Mouse (Mus musculus) CH12.LX (cell line): Measurements from ENCODE around the gene Ipo8.

Experiments
- CTCF ChIP-seq, 2 experiments: IDR thresholded peaks in 1 of 2; conservative IDR thresholded peaks in 1 of 2; 2 replicates each; pipeline ENCODE4 v1.5.1; 2011 to 2012; ENCODE audit warnings: low read depth in 2 of 2, low read length in 2 of 2, improper control_type of control experiment in 1 of 2, inconsistent platforms in 1 of 2, mild to moderate bottlenecking in 1 of 2, moderate library complexity in 1 of 2
- E2F4 ChIP-seq: IDR thresholded peaks from 2 replicates; pipeline ENCODE4 v1.6.1; 2011; ENCODE audit warnings: low read depth, low read length, improper control_type of control experiment; ENCODE audit not compliant: insufficient replicate concordance
- MAFK ChIP-seq: IDR thresholded peaks from 2 replicates; pipeline ENCODE4 v1.6.1; 2011; ENCODE audit warnings: low read length, improper control_type of control experiment; ENCODE audit not compliant: insufficient replicate concordance
- MAX ChIP-seq: IDR thresholded peaks from 2 replicates; pipeline ENCODE4 v1.6.1; 2011; ENCODE audit warnings: low read length, improper control_type of control experiment
- MAZ ChIP-seq: IDR thresholded peaks from 2 replicates; pipeline ENCODE4 v1.6.1; 2012; ENCODE audit warnings: low read depth, mild to moderate bottlenecking, inconsistent platforms, low read length, improper control_type of control experiment, moderate library complexity
- MYC ChIP-seq: IDR thresholded peaks from 2 replicates; pipeline ENCODE4 v1.6.1; 2011; ENCODE audit warnings: low read depth, mild to moderate bottlenecking, improper control_type of control experiment, low read length
- NELFE ChIP-seq: IDR thresholded peaks from 2 replicates; pipeline ENCODE4 v1.6.1; 2011; ENCODE audit warnings: low read depth, low read length, improper control_type of control experiment
- POLR2A ChIP-seq: IDR thresholded peaks from 2 replicates; pipeline ENCODE4 v1.6.1; 2011; ENCODE audit warnings: low read depth, mild to moderate bottlenecking, improper control_type of control experiment, low read length
- TCF12 ChIP-seq: IDR thresholded peaks from 2 replicates; pipeline ENCODE4 v1.6.1; 2014; ENCODE audit warnings: low read depth, mild to moderate bottlenecking, inconsistent platforms, low read length, improper control_type of control experiment

DNA sequence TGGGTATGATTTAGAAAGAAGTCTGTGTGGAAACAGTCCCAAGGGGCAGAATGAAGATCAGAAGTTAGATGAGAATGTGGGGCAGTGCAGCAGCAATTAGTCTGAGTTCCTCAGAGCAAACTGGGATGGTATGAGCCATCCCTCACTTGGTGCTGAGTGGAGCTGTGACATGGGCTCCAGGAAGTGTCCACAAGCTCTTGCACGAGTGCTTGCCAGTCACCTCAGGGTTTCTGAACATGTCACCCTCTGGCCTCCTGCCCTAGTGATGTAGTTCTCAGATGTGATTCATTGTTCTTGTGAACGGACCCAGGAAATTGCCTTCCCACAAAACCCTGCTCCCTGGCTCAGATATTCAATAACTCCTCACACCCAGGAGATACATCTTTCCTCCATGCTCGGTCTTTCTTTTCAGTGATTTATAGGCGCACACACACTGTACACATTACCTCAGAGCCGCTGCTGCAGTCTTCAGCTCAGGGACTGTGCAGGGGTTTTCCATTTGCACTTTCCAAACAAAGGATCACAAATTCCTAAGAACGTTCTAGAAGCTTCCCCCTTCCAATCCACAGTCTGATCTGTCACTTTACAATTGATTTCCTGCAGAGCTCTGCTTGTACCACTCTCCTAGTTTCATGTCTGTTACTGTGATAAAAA, 103.3 kb downstream of the Ipo8 start:
- TF ChIP-seq CTCF (conservative IDR thresholded peaks at IDR 0.05 in 1 of 2, IDR thresholded peaks at IDR 0.05 in 1 of 2; ENCODE audit: low read depth in 2 of 2, low read length in 2 of 2) (no peak), TCF12 (no peak), POLR2A (no peak), MYC (no peak), E2F4 (no peak), NELFE (no peak), MAZ (no peak), MAFK (no peak), MAX (no peak)
